Mouse (Mus musculus) kidney, embryonic 14.5 days (tissue): ENCODE measurements around the gene Donson. TPM values are rescaled to one million over a fixed set of nuclear protein-coding genes. Genes with fewer than 3 reads are reported as not detected.

ENCODE experiments used
- ATAC-seq: fragments of 200-750 bp; cut with Nextera tagmentation; 2 replicates; pipeline ENCODE4 v1.8.0; 2017; ENCODE audit warnings: moderate number of reproducible peaks, mild to moderate bottlenecking, moderate TSS enrichment, moderate library complexity; ENCODE audit not compliant: low FRiP score, low TSS enrichment
- H3K27ac ChIP-seq: fragments of 300-500 bp; sonication (generic); 2 replicates; pipeline ENCODE4 v1.5.1; 2014; ENCODE audit warnings: low read depth, mild to moderate bottlenecking, low read length, moderate library complexity, mixed read lengths
- H3K27me3 ChIP-seq: fragments of 300-500 bp; sonication (generic); 2 replicates; pipeline ENCODE4 v1.6.1; 2014; ENCODE audit warnings: mild to moderate bottlenecking, low read length; ENCODE audit not compliant: control insufficient read depth, insufficient read depth
- H3K36me3 ChIP-seq: fragments of 300-500 bp; sonication (generic); 2 replicates; pipeline ENCODE4 v1.6.1; 2014; ENCODE audit warnings: low read length, mixed read lengths; ENCODE audit not compliant: control insufficient read depth, insufficient read depth
- H3K4me1 ChIP-seq: fragments of 300-500 bp; sonication (generic); 2 replicates; pipeline ENCODE4 v1.6.1; 2014; ENCODE audit warnings: low read length, mixed read lengths; ENCODE audit not compliant: control insufficient read depth, insufficient read depth
- H3K4me2 ChIP-seq: fragments of 300-500 bp; sonication (generic); replicated peaks from 2 replicates; pipeline ENCODE4 v1.6.1; 2014; ENCODE audit warnings: low read depth, mild to moderate bottlenecking, low read length
- H3K4me3 ChIP-seq: fragments of 300-500 bp; sonication (generic); 2 replicates; pipeline ENCODE4 v1.5.1; 2014; ENCODE audit warnings: mild to moderate bottlenecking, low read length
- H3K9ac ChIP-seq: fragments of 300-500 bp; sonication (generic); 2 replicates; pipeline ENCODE4 v1.6.1; 2014; ENCODE audit warnings: low read depth, mild to moderate bottlenecking, low read length, moderate library complexity
- H3K9me3 ChIP-seq: fragments of 300-500 bp; sonication (generic); 2 replicates; pipeline ENCODE4 v1.6.1; 2016; ENCODE audit warnings: low read length; ENCODE audit not compliant: control insufficient read depth
- WGBS: fragments of 180-500 bp; shearing (Covaris S2); extraction: QIAGEN DNeasy Blood & Tissue Kit; methylation state at CpG from one replicate; pipeline ENCODE4 v1.1.7; 2014; 5-methylcytosine and 5-hydroxymethylcytosine counted together
- polyA plus RNA-seq: library from polyadenylated mRNA; unstranded; fragments of >200 nt; fragmentation: Nextera tagmentation; extraction: Ambion mirVana; gene quantifications from 2 replicates; pipeline ENCODE4 v1.2.1, GENCODE M21; 2014

The Donson gene
- polyA plus RNA-seq, 1 experiment from 2014 or later, result 25.6 TPM

DNA sequence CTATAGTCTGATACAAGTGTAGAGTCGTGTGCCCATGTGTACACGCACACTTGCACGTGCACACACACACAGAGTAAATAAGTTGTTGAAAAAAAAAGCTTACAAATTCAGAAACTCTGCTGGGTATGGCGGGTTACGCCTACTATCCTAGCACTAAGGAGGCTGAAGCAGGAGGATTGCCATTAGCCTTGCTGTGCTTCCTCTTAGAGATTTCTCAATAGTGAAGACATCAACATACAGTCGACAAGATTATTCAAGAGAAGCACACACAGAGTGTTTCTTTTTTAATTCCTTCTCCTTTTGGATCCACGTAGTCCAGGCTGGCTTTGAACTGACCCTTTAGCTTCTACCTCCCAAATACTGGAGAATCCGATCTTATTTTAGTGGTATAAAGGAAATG lies 48.4 kb downstream of the Donson start:
- no peaks in the 10 kb centered on the region for H3K4me1 ChIP-seq
- H3K27ac ChIP-seq, result no peak overlapping the region
- H3K36me3 ChIP-seq, result peaks cover 76% of the 10 kb centered on the region
- no peak overlapping the region for H3K9ac ChIP-seq
- no peak overlapping the region for H3K4me3 ChIP-seq
- no peaks in the 10 kb centered on the region for H3K9me3 ChIP-seq
- no peaks in the 10 kb centered on the region for H3K27me3 ChIP-seq
- no peak for ATAC-seq
- H3K4me2 ChIP-seq, result no peak overlapping the region
- WGBS, result 94% methylated on average over 8 of the region's 8 CpGs

- H3K4me2 ChIP-seq, result no peak overlapping the region
- no peaks in the 10 kb centered on the region for H3K27me3 ChIP-seq
- peaks cover 80% of the 10 kb centered on the region for H3K36me3 ChIP-seq
- H3K9ac ChIP-seq, result no peak overlapping the region
- H3K27ac ChIP-seq, result no peak overlapping the region
- WGBS, result 90% methylated on average over 2 of the region's 2 CpGs
- no peak overlapping the region for H3K4me3 ChIP-seq
- no peak for ATAC-seq
- H3K4me1 ChIP-seq, result no peaks in the 10 kb centered on the region
- H3K9me3 ChIP-seq, result no peaks in the 10 kb centered on the region
Observed at GRCm38 (mm10) chr16:91639636-91640035, 48.9 kb downstream of the Donson start.

DNA sequence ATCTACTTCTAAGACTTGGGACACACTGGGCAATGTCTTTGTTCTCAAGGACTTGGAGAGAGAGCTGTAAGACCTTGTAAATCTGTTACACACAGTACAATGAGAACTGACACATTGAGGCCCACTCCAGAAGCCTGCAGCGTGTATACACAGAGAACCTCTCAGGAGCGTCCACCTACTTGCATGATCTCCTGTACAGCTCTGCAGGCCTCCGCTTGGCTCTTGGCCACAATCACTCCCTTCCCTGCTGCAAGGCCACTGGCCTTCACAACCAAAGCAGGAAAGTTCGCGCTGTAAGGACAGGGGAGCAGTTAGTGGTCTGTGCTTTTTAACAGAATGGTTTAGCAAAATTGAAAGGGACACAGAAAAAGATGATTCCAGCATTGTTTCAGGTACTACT lies 49.4 kb downstream of the Donson start:
- no peak for ATAC-seq
- WGBS, result 93% methylated on average over 5 of the region's 5 CpGs
- H3K36me3 ChIP-seq, result peaks cover 80% of the 10 kb centered on the region

GRCm38 (mm10) chr16:91633641-91634040 lies 54.9 kb downstream of the Donson start:
- 89% methylated on average over 12 of the region's 12 CpGs for WGBS
- ATAC-seq, result no peak
- no peaks in the 10 kb centered on the region for H3K27me3 ChIP-seq
- H3K4me1 ChIP-seq, result no peaks in the 10 kb centered on the region
- H3K27ac ChIP-seq, result no peak overlapping the region
- H3K4me2 ChIP-seq, result no peak overlapping the region
- H3K9ac ChIP-seq, result no peak overlapping the region
- H3K4me3 ChIP-seq, result no peak overlapping the region
- no peaks in the 10 kb centered on the region for H3K9me3 ChIP-seq
- peaks cover 74% of the 10 kb centered on the region for H3K36me3 ChIP-seq

More for the DNA sequence above, 49.4 kb downstream of the Donson start:
- no peak overlapping the region for H3K4me3 ChIP-seq
- no peaks in the 10 kb centered on the region for H3K9me3 ChIP-seq
- H3K4me2 ChIP-seq, result no peak overlapping the region
- no peak overlapping the region for H3K27ac ChIP-seq
- no peaks in the 10 kb centered on the region for H3K27me3 ChIP-seq
- H3K9ac ChIP-seq, result no peak overlapping the region
- H3K4me1 ChIP-seq, result no peaks in the 10 kb centered on the region

- H3K36me3 ChIP-seq, result peaks cover 74% of the 10 kb centered on the region
- no peak overlapping the region for H3K9ac ChIP-seq
- H3K27me3 ChIP-seq, result no peaks in the 10 kb centered on the region
- ATAC-seq, result no peak
- no peak overlapping the region for H3K4me3 ChIP-seq
- WGBS, result 94% methylated on average over 7 of the region's 7 CpGs
- H3K4me2 ChIP-seq, result no peak overlapping the region
- no peak overlapping the region for H3K27ac ChIP-seq
- no peaks in the 10 kb centered on the region for H3K9me3 ChIP-seq
- H3K4me1 ChIP-seq, result no peaks in the 10 kb centered on the region
Observed at GRCm38 (mm10) chr16:91632940-91633339, 55.6 kb downstream of the Donson start.

DNA sequence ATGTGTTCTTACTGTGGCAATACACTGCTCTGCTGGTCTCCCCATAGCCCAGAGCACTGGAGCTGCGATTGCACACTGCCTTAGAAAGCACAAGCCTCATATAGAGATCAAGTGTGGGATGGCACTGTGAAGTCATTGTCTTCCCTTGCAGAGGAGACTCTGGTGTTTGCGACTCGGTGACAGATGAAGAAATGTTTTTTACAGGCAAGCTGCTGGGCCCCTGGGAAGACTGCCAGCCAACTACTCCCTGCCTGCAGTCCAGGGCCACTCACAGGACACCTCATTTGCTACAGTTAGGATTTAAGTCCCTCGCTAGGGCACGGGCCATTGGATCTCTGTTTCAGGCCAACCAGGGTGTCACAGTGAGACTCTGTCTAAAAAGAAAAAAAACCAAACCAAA lies 56.1 kb downstream of the Donson start:
- ATAC-seq, result no peak
- Histone ChIP-seq H3K4me3 (no peak overlapping the region), H3K27ac (no peak overlapping the region), H3K36me3 (peaks cover 74% of the 10 kb centered on the region), H3K9ac (no peak overlapping the region), H3K4me1 (no peaks in the 10 kb centered on the region), H3K9me3 (no peaks in the 10 kb centered on the region), H3K4me2 (no peak overlapping the region), H3K27me3 (no peaks in the 10 kb centered on the region)
- WGBS, result 93% methylated on average over 5 of the region's 5 CpGs

DNA sequence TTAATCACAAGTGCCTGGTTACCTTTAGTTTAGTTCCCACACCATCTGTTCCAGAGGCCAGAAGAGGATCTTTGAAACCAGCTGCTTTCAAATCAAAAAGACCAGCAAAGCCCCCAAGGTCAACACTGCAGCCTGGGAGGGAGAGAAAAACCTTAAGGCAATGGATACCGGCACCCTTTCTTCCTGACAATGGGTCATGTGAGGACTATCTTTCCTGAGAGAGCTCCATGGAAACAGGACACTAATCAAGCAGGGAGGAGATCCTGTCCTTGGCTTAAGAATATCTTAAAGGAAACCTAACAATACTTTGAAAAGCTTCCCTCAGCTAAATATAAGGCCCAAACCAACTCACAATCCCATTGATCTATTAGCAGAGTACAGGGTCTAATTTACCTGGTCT lies 58.0 kb downstream of the Donson start:
- no peak for ATAC-seq
- H3K36me3 ChIP-seq, result peaks cover 68% of the 10 kb centered on the region
- H3K9ac ChIP-seq, result no peak overlapping the region
- H3K4me2 ChIP-seq, result no peak overlapping the region
- no peaks in the 10 kb centered on the region for H3K9me3 ChIP-seq
- no peaks in the 10 kb centered on the region for H3K27me3 ChIP-seq
- 81% methylated on average over 1 of the region's 1 CpGs for WGBS
- H3K27ac ChIP-seq, result no peak overlapping the region
- H3K4me3 ChIP-seq, result no peak overlapping the region
- H3K4me1 ChIP-seq, result no peaks in the 10 kb centered on the region

- H3K36me3 ChIP-seq, result peaks cover 68% of the 10 kb centered on the region
- no peaks in the 10 kb centered on the region for H3K4me1 ChIP-seq
- no peaks in the 10 kb centered on the region for H3K27me3 ChIP-seq
- no peak for ATAC-seq
- no peak overlapping the region for H3K9ac ChIP-seq
- H3K9me3 ChIP-seq, result no peaks in the 10 kb centered on the region
- no peak overlapping the region for H3K4me3 ChIP-seq
- no peak overlapping the region for H3K27ac ChIP-seq
- WGBS, result 97% methylated on average over 4 of the region's 4 CpGs
- no peak overlapping the region for H3K4me2 ChIP-seq
Observed at GRCm38 (mm10) chr16:91629749-91630148, 58.8 kb downstream of the Donson start.

- H3K9me3 ChIP-seq, result no peaks in the 10 kb centered on the region
- H3K27me3 ChIP-seq, result no peaks in the 10 kb centered on the region
- no peak overlapping the region for H3K9ac ChIP-seq
- H3K4me1 ChIP-seq, result no peaks in the 10 kb centered on the region
- peaks cover 72% of the 10 kb centered on the region for H3K36me3 ChIP-seq
- H3K4me2 ChIP-seq, result no peak overlapping the region
- no peak overlapping the region for H3K27ac ChIP-seq
- WGBS, result 94% methylated on average over 3 of the region's 3 CpGs
- H3K4me3 ChIP-seq, result no peak overlapping the region
- no peak for ATAC-seq
Observed at GRCm38 (mm10) chr16:91628673-91629072, 59.9 kb downstream of the Donson start.

DNA sequence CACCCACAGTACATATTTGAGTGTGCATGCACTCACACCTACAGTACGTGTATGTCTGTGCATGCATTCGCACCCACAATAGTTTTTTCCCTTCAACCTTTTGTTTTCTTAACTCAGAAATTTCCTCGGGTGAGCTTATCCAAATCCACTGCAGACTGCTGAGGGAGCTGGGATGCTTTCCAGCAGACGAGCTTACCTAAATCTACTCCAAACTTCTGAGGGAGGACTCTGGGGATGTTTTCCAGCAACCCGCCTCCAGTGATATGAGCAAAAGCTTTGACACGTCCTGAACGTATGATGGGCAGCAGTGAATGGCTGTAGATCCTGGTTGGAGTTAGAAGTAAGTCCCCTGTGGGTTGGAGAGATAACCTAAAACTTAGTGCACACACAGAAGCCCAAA lies 60.7 kb downstream of the Donson start:
- H3K9ac ChIP-seq, result no peak overlapping the region
- no peaks in the 10 kb centered on the region for H3K9me3 ChIP-seq
- H3K27ac ChIP-seq, result no peak overlapping the region
- no peaks in the 10 kb centered on the region for H3K4me1 ChIP-seq
- no peak overlapping the region for H3K4me2 ChIP-seq
- H3K4me3 ChIP-seq, result no peak overlapping the region
- ATAC-seq, result no peak
- H3K36me3 ChIP-seq, result peaks cover 75% of the 10 kb centered on the region
- no peaks in the 10 kb centered on the region for H3K27me3 ChIP-seq
- 90% methylated on average over 7 of the region's 7 CpGs for WGBS
